Mouse (Mus musculus): ENCODE measurements around the gene Olfr71. TPM values are rescaled to one million over a fixed set of nuclear protein-coding genes. Genes with fewer than 3 reads are reported as not detected.

Gene Olfr71
- polyA plus RNA-seq (2014; fragmentation: Illumina TruSeq; extraction: RNeasy Lipid Tissue Mini Kit (QIAGEN cat#74804); ENCODE audit: low read depth, low replicate concordance), result not detected

GRCm38 (mm10) chr4:43709869-43710268 lies at the start of gene Olfr71:
Gene Olfr71 (minus strand): TSS chr4:43710255.

GRCm38 (mm10) chr4:43729794-43730550 lies 19.9 kb upstream of the Olfr71 start, which contains the start of gene Spaar:
Gene Spaar (plus strand): TSS chr4:43730034.

GRCm38 (mm10) chr4:43726995-43727394 lies 16.9 kb upstream of the Olfr71 start, which contains the start of gene Hrct1:
Gene Hrct1 (plus strand): TSS chr4:43727188.

GRCm38 (mm10) chr4:43700707-43701106 lies 9.3 kb downstream of the Olfr71 start, which contains the start of gene Olfr70:
Gene Olfr70 (minus strand): TSS chr4:43700807.

GRCm38 (mm10) chr4:43668782-43669427 lies 41.1 kb downstream of the Olfr71 start, which contains the start of the genes Tmem8b and Fam221b:
Gene Tmem8b (plus strand): TSS chr4:43668971.
Gene Fam221b (minus strand): TSS chr4:43669145.

GRCm38 (mm10) chr4:43656339-43657109 lies 53.5 kb downstream of the Olfr71 start, which contains the start of gene Hint2:
Gene Hint2 (minus strand): TSS chr4:43656466.

Other genes starting within 250 kb of the Olfr71 start
- gene Sit1, start 226.5 kb downstream of the Olfr71 start, polyA plus RNA-seq (2014; fragmentation: Illumina TruSeq; extraction: RNeasy Lipid Tissue Mini Kit (QIAGEN cat#74804); ENCODE audit: low read depth, low replicate concordance), result not detected
- 55.0 TPM for gene Ccdc107, start 217.4 kb downstream of the Olfr71 start, polyA plus RNA-seq (2014; fragmentation: Illumina TruSeq; extraction: RNeasy Lipid Tissue Mini Kit (QIAGEN cat#74804); ENCODE audit: low read depth, low replicate concordance)
- gene Arhgef39, start 210.6 kb downstream of the Olfr71 start, polyA plus RNA-seq (2014; fragmentation: Illumina TruSeq; extraction: RNeasy Lipid Tissue Mini Kit (QIAGEN cat#74804); ENCODE audit: low read depth, low replicate concordance), result 1.2 TPM
- gene Car9, start 203.3 kb downstream of the Olfr71 start, polyA plus RNA-seq (2014; fragmentation: Illumina TruSeq; extraction: RNeasy Lipid Tissue Mini Kit (QIAGEN cat#74804); ENCODE audit: low read depth, low replicate concordance), result 0.72 TPM
- 128 TPM for gene Tpm2, start 186.5 kb downstream of the Olfr71 start, polyA plus RNA-seq (2014; fragmentation: Illumina TruSeq; extraction: RNeasy Lipid Tissue Mini Kit (QIAGEN cat#74804); ENCODE audit: low read depth, low replicate concordance)
- 45.7 TPM for gene Creb3, start 147.9 kb downstream of the Olfr71 start, polyA plus RNA-seq (2014; fragmentation: Illumina TruSeq; extraction: RNeasy Lipid Tissue Mini Kit (QIAGEN cat#74804); ENCODE audit: low read depth, low replicate concordance)
- 59.0 TPM for gene Tln1, start 147.6 kb downstream of the Olfr71 start, polyA plus RNA-seq (2014; fragmentation: Illumina TruSeq; extraction: RNeasy Lipid Tissue Mini Kit (QIAGEN cat#74804); ENCODE audit: low read depth, low replicate concordance)
- gene Rgp1, start 131.5 kb downstream of the Olfr71 start, polyA plus RNA-seq (2014; fragmentation: Illumina TruSeq; extraction: RNeasy Lipid Tissue Mini Kit (QIAGEN cat#74804); ENCODE audit: low read depth, low replicate concordance), result 40.1 TPM
- 12.9 TPM for gene Gba2, start 131.4 kb downstream of the Olfr71 start, polyA plus RNA-seq (2014; fragmentation: Illumina TruSeq; extraction: RNeasy Lipid Tissue Mini Kit (QIAGEN cat#74804); ENCODE audit: low read depth, low replicate concordance)
- 0.79 TPM for gene Msmp, start 125.8 kb downstream of the Olfr71 start, polyA plus RNA-seq (2014; fragmentation: Illumina TruSeq; extraction: RNeasy Lipid Tissue Mini Kit (QIAGEN cat#74804); ENCODE audit: low read depth, low replicate concordance)
- 30.2 TPM for gene Npr2, start 78.3 kb downstream of the Olfr71 start, polyA plus RNA-seq (2014; fragmentation: Illumina TruSeq; extraction: RNeasy Lipid Tissue Mini Kit (QIAGEN cat#74804); ENCODE audit: low read depth, low replicate concordance)
- 3.8 TPM for gene Spag8, start 56.7 kb downstream of the Olfr71 start, polyA plus RNA-seq (2014; fragmentation: Illumina TruSeq; extraction: RNeasy Lipid Tissue Mini Kit (QIAGEN cat#74804); ENCODE audit: low read depth, low replicate concordance)
- 120 TPM for gene Hint2, start 53.8 kb downstream of the Olfr71 start, polyA plus RNA-seq (2014; fragmentation: Illumina TruSeq; extraction: RNeasy Lipid Tissue Mini Kit (QIAGEN cat#74804); ENCODE audit: low read depth, low replicate concordance)
- 11.5 TPM for gene Tmem8b, start 41.3 kb downstream of the Olfr71 start, polyA plus RNA-seq (2014; fragmentation: Illumina TruSeq; extraction: RNeasy Lipid Tissue Mini Kit (QIAGEN cat#74804); ENCODE audit: low read depth, low replicate concordance)
- 4.8 TPM for gene Fam221b, start 41.1 kb downstream of the Olfr71 start, polyA plus RNA-seq (2014; fragmentation: Illumina TruSeq; extraction: RNeasy Lipid Tissue Mini Kit (QIAGEN cat#74804); ENCODE audit: low read depth, low replicate concordance)
- not detected for gene Olfr70, start 9.4 kb downstream of the Olfr71 start, polyA plus RNA-seq (2014; fragmentation: Illumina TruSeq; extraction: RNeasy Lipid Tissue Mini Kit (QIAGEN cat#74804); ENCODE audit: low read depth, low replicate concordance)
- gene Hrct1, start 16.9 kb upstream of the Olfr71 start, polyA plus RNA-seq (2014; fragmentation: Illumina TruSeq; extraction: RNeasy Lipid Tissue Mini Kit (QIAGEN cat#74804); ENCODE audit: low read depth, low replicate concordance), result 13.1 TPM
- 4.6 TPM for gene Spaar, start 19.8 kb upstream of the Olfr71 start, polyA plus RNA-seq (2014; fragmentation: Illumina TruSeq; extraction: RNeasy Lipid Tissue Mini Kit (QIAGEN cat#74804); ENCODE audit: low read depth, low replicate concordance)
- gene Olfr159, start 60.8 kb upstream of the Olfr71 start, polyA plus RNA-seq (2014; fragmentation: Illumina TruSeq; extraction: RNeasy Lipid Tissue Mini Kit (QIAGEN cat#74804); ENCODE audit: low read depth, low replicate concordance), result not detected
- gene Olfr156, start 113.6 kb upstream of the Olfr71 start, polyA plus RNA-seq (2014; fragmentation: Illumina TruSeq; extraction: RNeasy Lipid Tissue Mini Kit (QIAGEN cat#74804); ENCODE audit: low read depth, low replicate concordance), result not detected
- not detected for gene Olfr157, start 129.9 kb upstream of the Olfr71 start, polyA plus RNA-seq (2014; fragmentation: Illumina TruSeq; extraction: RNeasy Lipid Tissue Mini Kit (QIAGEN cat#74804); ENCODE audit: low read depth, low replicate concordance)
- gene Olfr155, start 141.3 kb upstream of the Olfr71 start, polyA plus RNA-seq (2014; fragmentation: Illumina TruSeq; extraction: RNeasy Lipid Tissue Mini Kit (QIAGEN cat#74804); ENCODE audit: low read depth, low replicate concordance), result not detected
- 11.9 TPM for gene Reck, start 165.3 kb upstream of the Olfr71 start, polyA plus RNA-seq (2014; fragmentation: Illumina TruSeq; extraction: RNeasy Lipid Tissue Mini Kit (QIAGEN cat#74804); ENCODE audit: low read depth, low replicate concordance)
- 12.9 TPM for gene Glipr2, start 247.1 kb upstream of the Olfr71 start, polyA plus RNA-seq (2014; fragmentation: Illumina TruSeq; extraction: RNeasy Lipid Tissue Mini Kit (QIAGEN cat#74804); ENCODE audit: low read depth, low replicate concordance)